Mouse (Mus musculus) liver, adult 2 months (tissue): ENCODE measurements at regions not wholly inside any gene's neighbourhood (a gene's known extent, or its start where the extent isn't known, plus 50 kb on each side); places are given as distances from the start of the nearest gene placed in this dataset.
A peak's percentile ranks its signal among the peaks of the same experiment; 100 is the strongest.

ENCODE experiments used
- DNase-seq: peaks from one replicate; pipeline ENCODE4 v3.0.0-alpha.2; 2011; ENCODE audit warnings: low read depth, low spot score; ENCODE audit errors: extremely low read depth
- H3K27ac ChIP-seq: fragments of 200-500 bp; replicated peaks from 2 replicates; pipeline ENCODE4 v1.5.1; 2012; ENCODE audit warnings: low read depth, mild to moderate bottlenecking, control low read depth, inconsistent platforms, low read length; ENCODE audit not compliant: insufficient read depth
- H3K27me3 ChIP-seq: fragments of 200-500 bp; 2 replicates; pipeline ENCODE4 v1.6.1; 2012; ENCODE audit warnings: mild to moderate bottlenecking, moderate library complexity, low read length, inconsistent platforms; ENCODE audit not compliant: control insufficient read depth, insufficient read depth
- H3K36me3 ChIP-seq: fragments of 200-500 bp; 2 replicates; pipeline ENCODE4 v1.6.1; 2012; ENCODE audit warnings: low read length, inconsistent platforms; ENCODE audit not compliant: control insufficient read depth, insufficient read depth
- H3K4me1 ChIP-seq: fragments of 200-500 bp; 2 replicates; pipeline ENCODE4 v1.6.1; 2011; ENCODE audit warnings: low read length; ENCODE audit not compliant: control insufficient read depth, insufficient read depth
- H3K4me3 ChIP-seq: fragments of 200-500 bp; 2 replicates; pipeline ENCODE4 v1.5.1; 2011; ENCODE audit warnings: low read depth, mild to moderate bottlenecking, control low read depth, low read length, moderate library complexity; ENCODE audit not compliant: insufficient read depth
- H3K79me2 ChIP-seq: fragments of 200-500 bp; 2 replicates; pipeline ENCODE4 v1.6.1; 2012; ENCODE audit warnings: inconsistent platforms, mild to moderate bottlenecking, low read length, moderate library complexity; ENCODE audit not compliant: control insufficient read depth, insufficient read depth
- H3K9ac ChIP-seq: fragments of 200-500 bp; 2 replicates; pipeline ENCODE4 v1.6.1; 2012; ENCODE audit warnings: low read depth, mild to moderate bottlenecking, control low read depth, inconsistent platforms, low read length
- CTCF ChIP-seq: fragments of 200-500 bp; IDR thresholded peaks from 2 replicates; pipeline ENCODE4 v1.5.1; 2011; ENCODE audit warnings: low read depth, low read length, control low read depth
- POLR2A ChIP-seq: fragments of 200-500 bp; IDR thresholded peaks from 2 replicates; pipeline ENCODE4 v1.6.1; 2011; ENCODE audit warnings: low read length, control low read depth; ENCODE audit not compliant: insufficient read depth; ENCODE audit errors: extremely low read depth
- WGBS: fragments of 180-500 bp; shearing (Covaris S2); methylation state at CpG from one replicate; pipeline ENCODE4 v1.1.7; 2018; 5-methylcytosine and 5-hydroxymethylcytosine counted together

GRCm38 (mm10) chr10:120556116-120556515 is 79.8 kb upstream of the Hmga2 start:
- H3K79me2 ChIP-seq = no peaks in the 10 kb centered on the region
- DNase-seq = no peak
- TF ChIP-seq POLR2A = no peak
- no peak for TF ChIP-seq CTCF
- peaks cover 16% of the 10 kb centered on the region for H3K27me3 ChIP-seq
- no peak overlapping the region for H3K27ac ChIP-seq
- 86% methylated on average over 9 of the region's 9 CpGs for WGBS
- no peak overlapping the region for H3K9ac ChIP-seq
- no peaks in the 10 kb centered on the region for H3K36me3 ChIP-seq
- H3K4me3 ChIP-seq = no peak overlapping the region
- peaks cover 3% of the 10 kb centered on the region; the same call in 1 of the 2 replicates for H3K4me1 ChIP-seq

GRCm38 (mm10) chr10:120553097-120553453 is 76.8 kb upstream of the Hmga2 start:
- TF ChIP-seq POLR2A (no peak), CTCF (no peak)
- Histone ChIP-seq H3K27ac (no peak overlapping the region), H3K4me3 (peak overlapping the region; percentile 21; the same call in 1 of the 2 replicates), H3K27me3 (peaks cover 18% of the 10 kb centered on the region), H3K79me2 (no peaks in the 10 kb centered on the region), H3K4me1 (peaks cover 3% of the 10 kb centered on the region; the same call in 1 of the 2 replicates), H3K9ac (no peak overlapping the region), H3K36me3 (no peaks in the 10 kb centered on the region)
- WGBS = 4% methylated on average over 16 of the region's 16 CpGs
- DNase-seq = no peak

- Histone ChIP-seq H3K27me3 (peaks cover 18% of the 10 kb centered on the region), H3K27ac (no peak overlapping the region), H3K36me3 (no peaks in the 10 kb centered on the region), H3K4me3 (peak overlapping the region; percentile 29; the same call in 1 of the 2 replicates), H3K9ac (0 out of 2 replicates have a peak overlapping the region, but pooled peaks have one; percentile 26), H3K4me1 (peaks cover 3% of the 10 kb centered on the region; the same call in 1 of the 2 replicates), H3K79me2 (no peaks in the 10 kb centered on the region)
- TF ChIP-seq POLR2A = no peak
- no peak for TF ChIP-seq CTCF
- no peak for DNase-seq
- WGBS = 1% methylated on average over 56 of the region's 56 CpGs
These were observed 76.2 kb upstream of the Hmga2 start for GRCm38 (mm10) chr10:120552341-120553096.

DNA sequence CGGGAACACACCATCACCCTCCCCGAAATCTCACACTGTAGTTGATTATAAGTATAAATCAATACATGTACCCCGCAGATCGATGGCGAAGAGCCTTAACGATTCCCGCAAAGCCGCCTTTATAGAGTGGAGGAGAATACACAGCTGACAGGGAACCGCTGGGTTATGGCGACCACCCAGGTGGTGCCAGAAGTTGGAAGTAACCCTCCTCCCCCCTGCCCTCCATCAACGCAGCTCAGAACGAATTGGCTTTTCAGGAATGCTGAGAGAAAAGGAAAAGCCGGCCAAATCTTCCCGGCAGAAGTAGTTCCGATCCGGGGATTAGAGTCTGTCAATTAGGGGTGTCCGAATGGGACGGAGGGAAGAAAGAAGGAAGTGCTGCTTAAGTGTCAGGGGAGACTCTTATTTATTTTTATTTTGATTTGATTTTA is 75.6 kb upstream of the Hmga2 start:
- DNase-seq = no peak
- H3K27me3 ChIP-seq = peaks cover 18% of the 10 kb centered on the region
- H3K4me3 ChIP-seq = no peak overlapping the region
- TF ChIP-seq POLR2A (no peak), CTCF (no peak)
- H3K9ac ChIP-seq = no peak overlapping the region
- H3K27ac ChIP-seq = no peak overlapping the region
- no peaks in the 10 kb centered on the region for H3K79me2 ChIP-seq
- H3K4me1 ChIP-seq = peaks cover 3% of the 10 kb centered on the region; the same call in 1 of the 2 replicates
- no peaks in the 10 kb centered on the region for H3K36me3 ChIP-seq
- WGBS = 3% methylated on average over 18 of the region's 18 CpGs

GRCm38 (mm10) chr10:120547164-120547563 is 70.9 kb upstream of the Hmga2 start:
- WGBS = 85% methylated on average over 11 of the region's 11 CpGs
- peaks cover 7% of the 10 kb centered on the region for H3K27me3 ChIP-seq
- no peak for TF ChIP-seq CTCF
- no peak for TF ChIP-seq POLR2A
- no peaks in the 10 kb centered on the region for H3K79me2 ChIP-seq
- H3K4me1 ChIP-seq = no peaks in the 10 kb centered on the region; the same call in 1 of the 2 replicates
- no peak overlapping the region for H3K4me3 ChIP-seq
- no peak for DNase-seq
- H3K9ac ChIP-seq = no peak overlapping the region
- no peaks in the 10 kb centered on the region for H3K36me3 ChIP-seq
- no peak overlapping the region for H3K27ac ChIP-seq

GRCm38 (mm10) chr10:120541618-120542017 is 65.3 kb upstream of the Hmga2 start:
- H3K4me1 ChIP-seq = no peaks in the 10 kb centered on the region
- H3K27ac ChIP-seq = no peak overlapping the region
- no peaks in the 10 kb centered on the region for H3K36me3 ChIP-seq
- no peak overlapping the region for H3K4me3 ChIP-seq
- TF ChIP-seq CTCF = no peak
- no peak for TF ChIP-seq POLR2A
- no peak for DNase-seq
- no peak overlapping the region for H3K9ac ChIP-seq
- no peaks in the 10 kb centered on the region for H3K27me3 ChIP-seq
- H3K79me2 ChIP-seq = no peaks in the 10 kb centered on the region
- 92% methylated on average over 7 of the region's 7 CpGs for WGBS
